Mouse (Mus musculus): Measurements from ENCODE around the gene Mtch1.
"Not testable (repeated sequence)": the region's sequence is repeated elsewhere in the genome, so short reads cannot be mapped to it uniquely, and the experiment has no call there.

The Mtch1 gene

GRCm38 (mm10) chr17:29347645-29348256 lies at the start of gene Mtch1:
Gene Mtch1, minus strand, starts transcription at chr17:29347934.
- peak; percentile 94 to 97 for DNase-seq (ENCODE audit: low spot score in 2 of 2)

GRCm38 (mm10) chr17:29396821-29397242 lies 49.1 kb upstream of the Mtch1 start:
- DNase-seq (ENCODE audit: low spot score in 2 of 2): peak; percentile 55 to 76

GRCm38 (mm10) chr17:29396056-29396799 lies 48.5 kb upstream of the Mtch1 start:
- no peak for DNase-seq (ENCODE audit: low spot score in 2 of 2)

DNA sequence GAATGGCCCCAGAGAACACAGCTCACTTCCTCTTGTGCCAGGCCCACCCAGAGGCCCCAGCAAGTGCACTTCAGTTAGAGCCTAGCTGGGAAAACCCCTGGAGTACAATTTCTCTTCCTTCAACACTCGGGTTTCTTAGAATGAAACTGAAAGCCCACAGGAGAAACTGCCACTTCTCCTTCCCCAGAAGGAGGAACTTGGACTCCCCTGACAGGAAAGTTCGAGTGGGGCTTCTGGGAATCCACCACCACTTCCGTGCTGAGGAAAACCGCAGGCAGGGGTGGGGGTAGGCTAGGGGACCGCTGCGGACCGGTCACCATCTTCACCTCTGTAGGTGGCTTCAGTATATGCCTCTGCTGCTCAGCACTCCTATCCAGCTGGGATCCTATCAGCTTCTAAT lies 47.6 kb upstream of the Mtch1 start:
- no peak for DNase-seq (ENCODE audit: low spot score in 2 of 2)

GRCm38 (mm10) chr17:29394761-29395160 lies 47.0 kb upstream of the Mtch1 start:
- not testable (repeated sequence) for DNase-seq (ENCODE audit: low spot score in 2 of 2)

DNA sequence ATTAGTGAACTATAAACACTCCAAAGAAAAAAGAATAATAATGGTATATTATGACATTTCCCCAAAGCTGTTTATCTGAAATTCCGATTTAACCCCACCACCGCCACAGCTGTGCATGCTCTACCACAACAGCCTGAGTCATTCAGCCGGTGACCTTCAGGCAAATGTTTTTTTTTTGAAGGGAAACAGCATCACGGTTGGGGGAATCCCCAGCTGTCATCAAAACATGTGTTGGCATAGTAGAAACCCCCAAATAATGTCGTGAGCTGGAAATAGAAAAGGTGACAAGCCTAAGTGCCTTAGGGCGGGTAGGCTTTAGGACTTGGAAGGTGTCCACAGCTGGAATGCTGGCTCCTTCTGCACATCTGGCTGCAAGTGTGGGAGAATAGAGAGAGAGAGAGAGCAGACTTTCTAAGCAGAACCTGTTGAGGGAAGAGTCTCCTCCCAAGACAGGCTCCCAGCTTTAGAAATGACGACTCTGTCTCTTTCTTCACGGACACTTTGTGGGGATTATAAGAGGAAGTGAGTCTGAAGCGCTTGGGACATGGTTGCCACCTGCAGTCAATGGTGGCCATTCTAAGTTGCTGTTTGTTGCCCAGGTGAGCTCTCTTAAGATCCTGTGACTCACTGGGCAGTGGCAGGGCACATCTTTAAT lies 46.5 kb upstream of the Mtch1 start:
- no peak for DNase-seq (ENCODE audit: low spot score in 2 of 2)

- DNase-seq (ENCODE audit: low spot score in 2 of 2): no peak
These were observed 45.8 kb upstream of the Mtch1 start for GRCm38 (mm10) chr17:29393335-29394089.

DNA sequence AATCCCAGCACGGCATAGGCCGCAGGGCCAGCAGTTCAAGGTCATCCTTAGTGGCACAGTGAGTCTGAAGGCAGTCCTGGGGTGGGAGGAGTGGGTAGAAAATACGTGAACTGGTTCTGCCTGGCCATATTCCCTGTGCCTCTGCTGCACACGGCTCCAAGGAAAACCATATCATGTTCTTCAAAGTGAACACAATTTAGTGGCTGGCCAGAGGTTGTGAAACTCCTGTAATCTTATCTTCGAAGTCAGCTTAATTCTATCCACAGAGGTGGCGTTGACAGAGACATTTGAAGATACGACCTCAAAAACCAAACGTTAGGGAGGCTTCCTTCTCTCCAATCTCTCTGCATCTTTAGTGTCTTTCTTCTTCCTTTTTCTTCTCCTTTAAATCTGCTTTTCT lies 43.5 kb upstream of the Mtch1 start:
- DNase-seq (ENCODE audit: low spot score in 2 of 2): no peak

- DNase-seq (ENCODE audit: low spot score in 2 of 2): no peak
These were observed 41.2 kb upstream of the Mtch1 start for GRCm38 (mm10) chr17:29388978-29389377.

GRCm38 (mm10) chr17:29385746-29386145 lies 38.0 kb upstream of the Mtch1 start:
- DNase-seq (ENCODE audit: low spot score in 2 of 2): no peak

DNA sequence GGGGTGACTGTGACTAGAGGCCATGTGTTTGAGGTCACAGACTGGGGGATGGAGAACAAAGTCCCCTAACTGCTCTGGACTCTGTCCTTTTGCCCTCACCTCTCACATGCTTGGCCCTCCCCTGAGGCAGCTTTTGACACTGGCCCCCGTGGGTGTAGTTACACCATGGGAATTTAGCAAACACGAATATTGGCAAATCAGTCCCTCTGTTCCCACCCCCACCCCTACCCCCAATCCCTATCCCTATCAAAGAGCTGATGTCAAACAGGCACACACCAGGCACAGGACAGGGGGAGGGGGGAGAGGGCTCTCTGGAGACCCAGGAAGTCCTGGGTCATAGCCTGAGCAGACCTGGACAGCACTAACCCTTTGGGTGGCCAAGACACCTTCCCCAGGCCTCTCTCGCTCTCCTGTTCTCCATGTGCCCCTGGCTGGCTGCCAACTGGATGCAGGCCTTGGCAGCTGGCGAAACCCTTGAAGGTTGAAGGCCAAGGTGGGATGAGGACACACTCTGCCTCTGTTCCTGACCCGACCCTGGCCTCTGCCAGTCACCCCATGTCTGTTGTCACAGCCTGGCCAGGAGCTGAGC lies 37.2 kb upstream of the Mtch1 start:
- no peak for DNase-seq (ENCODE audit: low spot score in 2 of 2)

DNA sequence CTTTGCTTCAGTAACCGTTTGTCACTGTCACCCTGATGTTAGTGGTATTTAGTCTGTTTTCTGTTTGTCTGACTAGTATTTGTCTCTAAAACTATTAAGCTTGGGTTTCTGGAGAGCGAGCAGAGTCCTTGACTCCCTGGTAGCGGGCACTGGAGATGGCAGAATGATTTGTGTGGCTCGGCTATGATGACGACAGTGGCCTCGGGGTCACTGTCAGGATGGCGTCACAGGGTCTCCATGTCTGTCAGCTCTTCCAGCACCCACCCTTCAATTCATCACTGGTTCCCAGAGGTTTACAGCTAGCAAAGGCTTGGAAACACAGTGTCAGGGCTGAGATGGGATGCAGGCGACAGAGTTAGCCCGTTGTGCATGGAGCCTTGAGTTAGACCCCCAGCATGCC lies 36.2 kb upstream of the Mtch1 start:
- no peak for DNase-seq (ENCODE audit: low spot score in 2 of 2)

DNA sequence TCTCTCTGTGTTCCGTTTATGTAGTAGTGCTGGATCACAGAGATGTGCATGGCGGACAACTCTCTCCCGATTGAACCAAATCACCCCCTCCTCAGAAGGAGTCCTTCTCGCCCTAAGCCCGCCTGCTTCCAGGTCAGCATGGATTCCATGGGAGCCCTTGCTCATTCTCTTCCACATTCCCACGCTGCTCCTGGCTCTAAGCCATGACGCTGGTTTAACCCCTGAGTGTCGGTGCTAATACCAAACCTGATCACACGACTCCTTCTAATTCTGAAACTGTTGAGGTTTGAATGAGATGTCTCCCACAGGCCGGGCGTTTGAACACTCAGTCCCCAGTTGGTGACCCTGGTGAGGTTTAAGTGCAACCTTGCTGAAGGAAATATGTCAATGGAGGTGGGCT lies 34.7 kb upstream of the Mtch1 start:
- DNase-seq (ENCODE audit: low spot score in 2 of 2): no peak

DNA sequence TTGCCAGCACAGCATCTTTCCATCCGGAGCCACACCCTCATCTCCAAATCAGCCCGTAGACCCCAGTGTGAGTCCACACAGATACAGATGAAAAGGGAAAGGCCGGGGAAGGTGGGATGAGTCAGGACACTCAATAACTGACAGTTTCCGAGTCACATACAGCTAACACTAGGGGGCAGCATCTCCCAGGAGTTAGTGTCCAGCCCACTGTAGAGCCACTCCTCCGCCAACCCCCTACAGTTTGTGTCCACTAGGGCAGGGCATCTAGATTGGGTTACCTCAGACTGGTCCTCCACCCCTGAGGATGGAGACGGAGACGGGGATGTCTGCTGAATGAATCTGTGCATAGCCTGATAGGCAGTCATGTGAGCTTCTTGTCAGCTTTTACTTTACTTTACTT lies 33.7 kb upstream of the Mtch1 start:
- peak in 1 of 2 experiments; percentile 37 for DNase-seq (ENCODE audit: low spot score in 2 of 2)

GRCm38 (mm10) chr17:29380241-29380640 lies 32.5 kb upstream of the Mtch1 start:
- no peak for DNase-seq (ENCODE audit: low spot score in 2 of 2)

GRCm38 (mm10) chr17:29378056-29378455 lies 30.3 kb upstream of the Mtch1 start:
- DNase-seq (ENCODE audit: low spot score in 2 of 2): no peak

- DNase-seq (ENCODE audit: low spot score in 2 of 2): no peak
These were observed 28.1 kb upstream of the Mtch1 start for GRCm38 (mm10) chr17:29375871-29376270.

GRCm38 (mm10) chr17:29370984-29371723 lies 23.4 kb upstream of the Mtch1 start:
- peak; percentile 79 to 88 for DNase-seq (ENCODE audit: low spot score in 2 of 2)

GRCm38 (mm10) chr17:29368726-29369125 lies 21.0 kb upstream of the Mtch1 start:
- DNase-seq (ENCODE audit: low spot score in 2 of 2): no peak

GRCm38 (mm10) chr17:29365105-29365621 lies 17.4 kb upstream of the Mtch1 start:
- DNase-seq (ENCODE audit: low spot score in 2 of 2): no peak

DNA sequence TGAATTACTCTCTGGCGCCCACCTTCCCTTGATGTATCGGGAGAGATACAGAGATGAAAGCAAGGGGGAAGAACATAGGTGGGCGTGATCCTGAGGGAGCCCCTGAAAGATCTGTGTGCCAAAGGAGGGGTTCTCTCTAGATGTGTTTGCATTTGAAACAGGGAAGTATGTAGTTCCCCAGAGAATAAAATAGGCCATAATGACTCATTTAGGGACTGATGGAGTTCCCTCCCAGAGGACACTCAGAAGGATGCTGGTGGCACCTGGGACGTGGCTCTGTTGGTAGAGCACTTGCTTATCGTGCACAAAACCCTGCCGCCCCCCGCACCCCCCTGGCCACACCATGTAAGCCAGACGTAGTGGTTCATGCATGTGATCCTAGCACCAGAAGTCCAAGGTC lies 15.4 kb upstream of the Mtch1 start:
- no peak for DNase-seq (ENCODE audit: low spot score in 2 of 2)

All from frontal cortex, postnatal 10 days (tissue).